Mouse (Mus musculus) WW6 (cell line): ENCODE measurements at regions not wholly inside any gene's neighbourhood (a gene's known extent, or its start where the extent isn't known, plus 50 kb on each side); places are given as distances from the start of the nearest gene placed in this dataset.

Experiments used
- DNase-seq: peaks from one replicate; pipeline ENCODE4 v3.0.0-alpha.2; 2013; ENCODE audit warnings: low read depth, low spot score

DNA sequence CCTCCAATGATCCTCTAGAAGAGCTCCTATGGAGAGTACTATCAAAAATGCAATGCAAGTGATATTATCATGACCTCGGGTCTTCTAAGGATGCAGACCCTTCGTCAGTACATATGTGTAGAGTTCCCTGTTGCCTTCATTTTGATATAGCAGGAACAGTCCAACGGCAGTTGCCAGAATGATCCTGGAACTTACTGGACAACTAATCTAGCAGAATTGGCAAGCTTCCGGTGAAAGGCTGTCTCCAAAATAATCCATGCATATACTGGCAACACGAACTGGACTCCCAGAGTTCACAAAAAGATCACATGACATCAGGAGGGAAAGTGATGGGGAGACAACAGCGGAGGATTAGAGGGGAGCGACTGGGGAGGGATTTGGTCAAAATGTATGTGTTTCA is 253.6 kb upstream of the Mgmt start:
- DNase-seq: no peak

DNA sequence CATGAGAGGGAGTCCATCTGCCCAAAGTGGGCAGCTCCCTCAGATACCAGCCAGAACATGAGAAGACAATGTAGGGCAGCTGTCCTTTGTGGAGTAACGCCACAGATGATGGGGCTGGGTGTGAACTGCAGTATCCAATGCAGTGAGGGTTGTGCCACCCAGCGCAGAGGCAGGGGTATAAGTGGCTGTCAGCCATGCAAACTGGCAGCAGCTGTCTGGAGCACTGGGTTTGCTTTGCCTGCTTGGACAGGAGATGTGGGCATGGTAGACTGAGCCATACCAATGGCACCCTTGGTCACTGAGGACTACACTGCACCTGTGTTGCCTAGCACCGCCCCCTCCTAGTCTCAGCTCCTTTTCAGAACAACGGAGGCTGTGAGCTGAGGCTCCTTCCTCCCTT is 244.6 kb upstream of the Mgmt start:
- no peak for DNase-seq

DNA sequence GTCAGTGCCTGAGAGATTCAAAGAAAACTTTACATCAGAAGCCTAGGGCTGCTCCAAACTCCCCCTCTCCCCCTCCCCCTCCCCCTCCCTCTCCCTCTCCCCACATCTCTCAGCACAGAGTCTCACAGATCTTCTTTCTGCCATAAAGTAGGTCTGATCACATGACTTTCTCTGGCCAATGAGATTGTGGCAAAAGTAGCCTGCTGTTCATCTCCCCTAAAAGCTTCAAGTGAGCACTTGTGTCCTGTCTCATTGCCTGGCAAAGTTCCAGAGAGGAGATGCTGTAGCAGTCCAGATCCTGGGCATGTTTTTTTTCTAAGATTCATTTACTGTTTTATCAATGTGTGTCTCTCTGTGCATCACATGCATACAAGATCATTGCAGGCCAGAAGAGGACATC is 234.5 kb upstream of the Mgmt start:
- DNase-seq: no peak

DNA sequence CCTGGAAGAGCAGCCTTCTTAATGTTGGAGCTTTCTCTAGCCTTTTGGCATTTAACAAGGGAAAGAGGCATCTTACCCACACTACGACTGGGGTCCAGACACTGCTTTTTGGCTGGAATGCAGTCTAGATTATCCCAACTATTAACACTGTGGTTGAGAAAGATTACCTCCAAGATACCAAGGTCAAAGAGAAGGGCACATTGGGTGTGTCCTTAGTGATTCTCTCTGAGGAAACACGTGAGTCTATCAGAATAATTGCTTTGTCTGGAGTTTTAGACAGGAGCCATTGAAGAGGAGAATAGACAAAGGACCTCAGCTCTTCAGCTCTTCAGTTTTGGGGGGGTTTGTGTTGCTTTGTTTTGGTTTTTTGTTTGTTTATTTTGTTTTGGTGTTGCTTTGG is 234.0 kb upstream of the Mgmt start:
- no peak for DNase-seq

DNA sequence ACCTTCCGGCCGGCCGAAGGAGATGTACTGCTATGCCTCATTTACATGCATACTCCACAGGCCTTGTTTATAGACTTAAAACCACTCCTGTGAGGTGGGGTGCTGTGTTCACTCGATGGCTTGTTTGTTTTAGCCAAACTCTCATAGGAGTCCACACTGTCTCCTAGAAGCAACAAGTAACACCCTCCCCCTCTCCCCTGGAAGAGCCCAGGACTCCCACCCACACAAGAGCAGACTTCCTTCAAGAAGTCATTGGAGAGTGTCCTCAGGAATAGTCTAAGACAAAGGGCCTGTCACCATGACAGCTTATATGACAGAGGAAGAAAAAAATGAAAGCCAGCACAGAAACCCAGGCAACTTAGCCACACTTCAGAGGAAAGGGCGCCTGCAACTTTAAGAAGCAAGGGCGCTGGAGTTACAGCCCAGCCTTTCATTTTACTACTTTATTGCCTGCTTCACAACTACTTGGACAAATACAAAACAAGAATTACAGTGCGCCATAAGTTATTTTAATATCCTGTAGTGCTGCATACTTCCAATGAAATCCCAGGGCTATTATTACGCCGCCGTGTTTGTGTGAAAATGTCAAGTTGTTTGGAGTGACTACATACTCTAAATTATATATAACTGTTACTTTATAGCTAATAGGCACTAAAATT is 229.9 kb upstream of the Mgmt start:
- DNase-seq: no peak

DNA sequence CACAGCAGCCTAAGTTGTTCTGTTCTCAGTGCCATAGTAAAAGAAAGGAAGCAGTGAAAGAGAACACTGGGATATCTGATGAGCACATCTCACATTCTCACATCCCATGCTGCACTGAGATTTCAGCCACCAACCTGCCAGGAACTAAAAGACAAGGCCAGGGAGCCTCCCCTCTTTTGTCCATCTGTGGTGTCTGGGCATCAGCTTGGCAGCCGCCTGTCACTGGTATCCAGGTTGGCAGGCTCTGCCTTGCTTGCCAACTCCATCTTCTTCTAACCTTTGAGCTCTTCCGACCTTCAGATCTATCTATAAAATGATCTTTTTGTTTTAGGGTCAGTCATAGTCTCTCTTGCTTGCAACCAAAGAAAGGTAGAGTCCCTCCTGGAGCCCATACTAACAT is 228.5 kb upstream of the Mgmt start:
- no peak for DNase-seq

DNA sequence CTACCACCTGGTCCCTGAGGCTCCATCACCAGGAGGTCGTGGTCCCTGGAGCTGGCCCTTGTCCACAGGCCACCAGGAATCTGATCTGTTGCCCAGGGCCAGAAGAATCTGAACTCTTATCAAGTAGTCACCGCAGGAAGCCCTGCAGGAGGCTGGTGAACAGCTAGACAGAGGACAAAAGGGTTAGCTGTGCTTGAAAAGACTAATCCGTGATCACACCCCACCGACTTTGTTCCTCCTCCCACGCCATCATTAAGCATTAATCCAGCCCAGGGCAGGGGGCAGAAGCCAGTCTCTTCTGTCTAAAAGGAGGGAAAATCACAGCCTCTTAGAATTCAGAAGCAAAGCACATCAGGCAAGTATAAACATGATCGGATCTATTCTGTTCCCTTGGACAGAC is 227.7 kb upstream of the Mgmt start:
- no peak for DNase-seq

DNA sequence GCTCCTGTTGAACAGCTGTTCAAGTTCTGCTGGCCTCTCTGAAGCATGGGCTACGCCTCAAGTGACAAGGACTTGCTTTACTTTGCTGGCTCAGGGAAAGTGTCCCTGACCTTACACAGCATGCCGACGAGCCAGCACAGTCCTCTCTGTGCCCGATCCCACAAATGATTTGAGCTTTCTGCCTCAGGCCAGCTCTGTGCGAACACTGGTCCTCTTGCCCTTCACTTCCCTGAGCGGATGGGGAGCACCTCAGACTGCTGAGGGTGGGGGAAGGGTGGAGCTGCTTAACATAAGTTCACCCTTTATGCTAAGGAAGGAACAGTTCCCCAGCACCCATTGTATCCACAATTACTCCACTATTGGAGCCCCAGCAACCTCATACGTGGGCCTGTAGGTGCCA is 223.7 kb upstream of the Mgmt start:
- DNase-seq: no peak

DNA sequence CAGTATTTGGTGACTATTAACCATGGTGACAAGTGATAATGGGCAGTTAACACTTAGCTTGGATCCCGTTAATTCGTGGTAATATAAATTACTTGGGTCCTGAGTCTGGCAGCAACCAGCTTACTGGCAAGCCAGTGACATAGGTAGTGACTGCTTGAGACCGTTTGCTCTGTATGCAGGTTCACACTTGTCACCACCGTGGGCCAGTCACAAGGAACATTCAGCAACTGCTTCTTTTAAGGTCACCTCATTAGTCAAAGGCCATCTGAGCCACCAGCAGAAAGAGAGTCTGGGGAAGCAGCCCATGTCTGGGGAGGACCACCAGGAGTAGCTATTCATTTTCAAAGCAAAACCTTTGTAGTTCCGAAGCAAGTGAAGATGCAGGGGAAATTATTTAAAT is 220.3 kb upstream of the Mgmt start:
- DNase-seq: no peak

DNA sequence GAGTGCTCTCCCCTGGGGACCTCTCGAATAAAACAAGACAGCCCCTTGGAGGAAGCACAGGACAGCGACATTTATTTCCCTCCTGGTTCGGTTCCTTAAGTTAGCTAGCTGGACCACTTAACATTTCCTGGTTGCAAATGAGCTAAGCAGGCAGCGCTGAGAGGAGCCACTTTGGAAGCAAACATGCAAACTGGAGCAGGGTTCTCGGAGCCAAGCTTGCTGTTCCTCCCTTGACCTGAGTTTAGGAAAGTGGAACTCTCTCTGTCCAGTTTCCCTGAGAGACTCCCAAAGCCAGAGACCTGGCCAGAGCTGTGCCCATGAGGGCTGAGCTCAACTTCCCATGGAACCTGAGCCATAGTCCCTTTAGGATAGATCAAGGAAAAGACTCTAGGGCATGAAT is 219.4 kb upstream of the Mgmt start:
- no peak for DNase-seq

DNA sequence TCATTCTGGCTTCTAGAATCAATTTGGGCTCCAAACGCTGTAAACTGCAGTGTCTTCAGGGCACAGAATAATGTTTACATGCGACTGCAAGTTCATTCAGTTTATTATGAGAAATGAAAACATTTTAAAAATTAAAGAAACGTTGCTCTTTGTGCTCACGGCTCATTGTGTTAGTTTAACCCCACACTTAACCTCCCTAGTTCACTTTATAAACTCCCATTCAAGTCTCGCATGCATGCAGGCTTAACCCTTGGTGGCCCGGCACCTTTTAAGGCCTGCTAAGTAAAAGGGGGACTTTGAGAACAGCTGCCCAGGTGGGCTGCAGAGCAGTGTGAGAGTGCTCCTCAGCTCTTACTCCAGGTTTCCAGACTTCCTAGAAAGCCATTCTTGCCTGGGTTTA is 218.3 kb upstream of the Mgmt start:
- no peak for DNase-seq

DNA sequence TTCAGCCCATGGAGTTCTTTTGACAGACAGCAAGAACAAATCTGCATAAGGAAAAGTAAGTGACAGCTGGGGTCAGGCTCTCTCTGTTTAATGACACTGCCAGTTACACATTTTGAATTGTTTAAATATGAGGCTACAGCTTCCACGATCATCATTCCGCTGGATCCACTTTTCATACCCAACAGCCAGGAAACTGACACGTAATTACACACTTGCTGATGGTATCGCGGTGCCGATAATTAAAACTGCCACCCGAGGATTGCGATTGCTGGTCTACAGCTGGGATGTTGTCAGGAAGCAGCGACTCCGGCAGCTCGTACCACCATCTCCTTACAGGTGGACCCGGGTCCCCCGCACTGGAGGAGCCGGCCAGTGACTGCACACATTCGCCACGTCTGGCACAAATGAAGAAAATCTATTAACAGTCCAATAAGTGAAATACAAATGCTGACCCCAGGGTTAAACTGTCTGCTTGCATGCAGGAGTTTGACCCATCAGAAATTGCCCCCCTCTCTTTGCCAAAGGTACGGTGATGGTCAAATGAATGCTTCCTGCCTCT is 217.3 kb upstream of the Mgmt start:
- no peak for DNase-seq

DNA sequence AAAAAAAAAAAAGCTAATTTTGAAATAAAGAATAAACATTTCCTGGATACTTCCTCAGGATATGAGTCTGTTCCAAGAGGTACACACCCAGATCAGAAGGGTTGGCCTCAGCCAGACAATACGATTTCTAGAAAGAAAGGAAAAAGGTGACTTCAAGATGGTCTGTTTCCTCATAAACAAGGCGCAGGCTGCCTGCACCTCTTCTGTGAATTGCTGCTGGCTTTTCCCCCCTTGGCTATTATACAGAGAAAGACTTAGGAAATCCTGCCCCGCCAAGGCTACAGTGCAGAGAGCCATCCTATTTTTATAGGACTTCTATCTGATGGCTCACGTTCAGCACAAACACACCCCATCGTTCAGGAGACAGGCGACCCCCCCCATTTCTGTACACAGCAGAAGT is 204.8 kb upstream of the Mgmt start:
- DNase-seq: no peak

DNA sequence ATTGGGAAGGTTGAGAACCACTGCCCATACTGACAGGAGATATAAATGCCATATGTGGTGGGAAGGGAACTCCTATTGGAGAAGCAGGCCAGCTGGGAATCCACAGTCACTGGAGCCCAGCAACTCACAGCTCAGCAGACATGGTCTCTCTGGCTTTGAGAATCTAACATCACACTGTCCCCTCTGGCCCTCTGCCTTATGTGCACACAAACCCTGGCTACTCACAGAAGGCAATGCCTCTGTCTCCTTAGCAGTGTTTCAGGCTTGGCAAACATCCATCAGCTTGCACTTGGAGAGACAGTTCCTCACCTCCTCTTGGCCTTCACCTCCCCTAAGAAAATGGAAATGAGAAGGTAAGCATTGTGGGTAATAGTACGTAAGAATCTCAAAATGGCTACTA is 188.2 kb upstream of the Mgmt start:
- DNase-seq: no peak

DNA sequence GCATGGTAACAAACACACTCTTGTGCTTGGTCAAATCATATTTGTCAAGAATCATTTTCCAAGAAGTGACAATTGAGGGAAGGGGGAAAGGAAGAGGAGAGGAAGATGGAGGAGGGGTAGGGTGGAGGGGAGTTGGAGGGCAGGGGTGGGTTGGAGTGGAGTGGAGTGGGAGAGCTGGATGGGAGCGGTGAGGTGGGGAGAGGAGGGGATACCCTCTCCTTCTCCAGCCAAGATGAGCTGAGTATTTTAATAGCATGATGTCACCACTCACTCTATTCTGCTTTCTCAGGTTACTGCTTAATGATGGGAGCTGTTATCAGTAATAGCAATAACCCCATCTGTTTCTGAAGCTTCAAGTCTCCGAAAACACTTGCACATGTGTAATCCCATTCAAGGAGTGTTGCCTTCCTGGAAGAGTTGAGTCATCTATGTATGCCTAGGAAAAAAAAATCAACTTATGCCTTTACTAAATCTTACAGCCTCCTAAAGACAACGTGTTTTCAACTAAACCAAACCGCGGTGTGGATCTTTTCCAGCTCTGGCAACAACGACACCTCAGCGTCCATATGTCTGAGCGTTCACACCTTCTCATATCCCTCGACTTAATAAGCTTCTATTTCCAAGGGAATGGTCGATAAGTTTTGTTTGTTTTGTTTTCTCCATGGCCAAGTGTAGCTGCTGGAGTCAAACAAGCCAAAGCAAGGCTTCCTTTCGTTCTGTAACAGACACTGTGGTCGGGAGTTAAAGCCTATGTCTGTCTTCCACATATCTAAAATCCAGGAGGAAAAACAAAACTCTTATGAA is 187.0 kb upstream of the Mgmt start:
- DNase-seq: no peak

DNA sequence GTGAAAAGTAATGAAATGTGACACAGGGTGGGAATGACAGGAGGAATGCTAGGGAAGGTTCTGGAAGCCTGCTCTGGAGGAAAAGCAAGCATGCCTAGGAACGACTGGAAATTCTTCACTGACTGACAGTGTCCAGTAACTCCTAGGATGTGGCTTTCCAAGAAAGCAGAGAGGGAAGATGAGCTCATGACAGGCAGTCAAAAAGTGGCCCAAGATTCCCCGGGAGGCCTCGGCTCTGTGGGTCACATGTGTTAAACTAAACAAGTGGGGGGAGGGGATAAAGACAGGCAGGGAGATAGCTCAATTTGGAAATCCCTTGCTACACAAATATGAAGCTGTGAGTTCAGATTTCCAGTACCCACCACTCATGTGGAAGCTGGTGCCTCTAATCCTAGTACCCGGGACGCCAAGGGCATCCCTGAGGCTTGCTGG is 186.4 kb upstream of the Mgmt start:
- no peak for DNase-seq

DNA sequence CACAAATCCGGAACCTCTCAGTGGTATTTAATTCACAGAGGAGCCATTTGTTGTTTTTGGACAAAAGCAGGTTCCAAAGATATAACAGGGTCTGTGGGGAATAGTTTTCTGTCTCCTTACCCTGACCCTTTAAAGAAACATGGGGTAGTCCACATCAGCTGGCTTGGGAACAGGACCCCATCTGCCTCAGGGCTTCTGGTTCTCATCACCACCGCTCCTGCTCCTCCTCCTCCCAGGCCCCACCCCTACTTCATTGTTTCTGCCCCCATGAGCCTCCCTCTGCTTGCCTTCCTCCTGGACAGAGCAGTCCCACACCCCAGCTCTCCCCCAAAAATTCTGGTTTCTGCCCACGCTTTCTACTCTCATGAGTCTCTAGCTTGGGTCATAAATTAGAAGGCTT is 183.8 kb upstream of the Mgmt start:
- DNase-seq: no peak

DNA sequence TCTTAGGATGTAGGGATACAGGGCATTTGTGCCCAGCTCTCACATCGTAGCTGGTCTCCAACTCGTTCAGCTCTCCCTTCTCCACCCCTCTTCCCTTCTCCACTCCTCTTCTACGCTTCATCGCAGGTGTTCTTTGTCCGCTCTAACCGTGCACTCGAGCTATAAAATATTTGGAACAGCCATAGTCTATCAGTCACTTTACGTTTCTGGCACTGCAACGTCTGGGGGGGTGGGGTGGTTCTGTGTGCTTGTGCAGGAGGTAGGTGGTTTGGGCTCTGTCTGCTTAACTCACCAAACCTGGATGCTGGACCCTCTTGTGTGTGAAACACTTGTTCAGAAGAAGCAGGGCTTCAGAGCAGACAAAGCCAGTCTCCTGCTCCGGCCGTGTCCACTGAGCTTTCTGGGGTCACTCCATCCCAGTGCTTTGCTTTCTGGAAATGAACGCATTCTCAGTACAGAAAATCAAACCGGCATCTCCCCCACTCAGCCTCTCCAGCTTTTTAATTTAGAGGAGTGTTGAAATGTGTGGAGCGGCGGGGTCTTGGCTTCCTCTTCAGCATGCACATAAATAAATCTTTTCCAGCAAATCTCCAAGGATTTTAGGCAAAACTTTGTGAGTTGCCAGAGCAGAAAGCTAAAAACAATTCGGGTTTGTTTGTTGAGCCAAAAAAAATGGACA is 181.3 kb upstream of the Mgmt start:
- DNase-seq: no peak

DNA sequence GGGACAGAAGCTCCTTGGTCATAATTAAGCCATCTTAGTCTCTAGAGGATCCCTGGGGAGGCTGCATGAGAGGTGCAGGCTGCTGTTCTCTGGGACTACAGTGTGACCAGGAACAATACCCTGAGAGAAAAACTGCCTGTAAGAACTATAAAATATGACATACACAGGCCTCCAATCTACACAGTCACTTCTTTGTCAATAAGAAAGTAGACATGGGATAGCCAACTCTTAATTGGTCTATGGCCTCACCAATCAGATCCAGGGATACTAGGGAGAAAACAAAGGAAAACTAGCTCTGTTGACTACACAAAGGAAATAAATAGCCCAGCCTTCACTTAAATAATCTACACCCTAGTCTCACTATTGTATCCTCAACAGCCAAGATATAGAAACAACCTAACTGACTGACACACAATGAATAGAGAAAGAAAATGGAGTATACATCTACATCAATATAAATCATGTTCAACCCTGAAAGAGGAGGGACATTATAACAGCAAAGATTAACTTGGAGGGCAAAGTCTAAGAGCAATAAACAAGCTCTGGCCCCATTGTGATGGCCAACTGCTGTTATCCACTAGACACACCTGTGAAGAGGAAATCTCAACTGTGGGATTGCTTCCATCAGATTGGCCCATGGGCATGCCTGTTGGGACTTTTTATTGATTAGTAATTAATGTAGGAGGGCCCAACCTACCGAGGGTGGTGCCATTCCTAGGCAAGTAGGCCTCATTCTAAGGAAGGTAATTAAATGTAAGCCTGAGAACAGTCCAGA is 166.6 kb upstream of the Mgmt start:
- no peak for DNase-seq

DNA sequence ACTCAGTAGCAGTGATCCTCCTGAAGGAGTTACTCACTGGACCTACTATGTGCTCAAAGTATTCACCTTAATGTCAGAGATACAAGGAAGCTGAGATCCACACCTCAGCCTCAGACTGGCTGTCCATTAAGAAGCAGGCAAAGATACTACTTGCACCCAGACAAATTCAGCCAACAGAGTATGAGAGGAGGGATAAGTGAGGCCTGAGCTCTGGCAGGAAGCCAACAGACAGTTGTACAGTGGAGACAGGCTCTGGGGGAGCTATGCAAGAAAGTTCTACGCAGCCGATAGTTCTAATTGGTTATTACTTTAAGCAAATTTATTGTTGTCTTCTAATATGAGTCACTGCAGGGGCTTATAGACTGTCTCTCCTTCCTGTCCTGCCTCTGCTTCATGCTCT is 152.2 kb upstream of the Mgmt start:
- no peak for DNase-seq

DNA sequence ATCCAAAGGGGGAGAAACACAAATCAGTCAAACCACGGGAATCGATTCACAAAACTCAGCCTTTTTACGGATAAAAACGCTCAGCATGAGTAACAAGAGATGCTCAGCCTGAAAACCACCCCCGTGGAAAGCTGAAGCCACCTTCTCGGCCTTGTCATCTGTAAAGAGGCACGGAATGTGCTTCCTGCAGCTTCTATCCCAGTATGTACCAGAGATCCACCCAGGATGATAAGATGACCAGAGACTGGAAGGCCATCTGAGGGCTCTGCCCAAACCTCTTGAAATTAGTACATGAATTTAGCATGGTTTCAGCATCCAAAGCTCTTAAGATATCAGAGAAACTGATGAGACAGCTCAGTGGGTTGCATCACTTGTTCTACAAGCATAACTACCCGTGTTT is 149.0 kb upstream of the Mgmt start:
- no peak for DNase-seq

DNA sequence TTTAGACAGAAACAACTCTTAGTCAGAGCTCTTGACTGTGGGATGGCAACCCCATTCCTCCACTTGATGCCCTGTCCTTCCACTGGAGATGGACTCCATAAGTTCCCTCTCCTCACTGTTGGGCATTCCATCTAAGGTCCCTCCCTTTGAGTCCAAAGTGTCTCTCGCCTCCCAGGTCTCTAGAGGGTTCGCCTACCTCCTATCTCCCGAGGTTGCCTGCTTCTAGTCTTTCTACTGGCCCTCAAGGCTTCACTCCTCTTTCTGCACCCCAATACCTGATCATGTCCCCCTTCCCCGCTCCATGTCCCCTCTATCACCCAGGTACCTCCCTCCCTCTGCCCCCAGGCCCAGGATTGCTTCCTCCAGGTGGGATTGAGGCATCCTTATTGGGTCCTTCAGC is 142.9 kb upstream of the Mgmt start:
- DNase-seq: no peak
